Mouse (Mus musculus): ENCODE data around the gene Olfr1098.

GRCm38 (mm10) chr2:86924445-86924844 lies at the start of gene Olfr1098:
- TF ChIP-seq CTCF (IDR thresholded peaks at IDR 0.05; ENCODE audit: low read depth) (no peak), EP300 (IDR thresholded peaks at IDR 0.05; ENCODE audit: low read depth) (no peak)

Data from liver, embryonic 14.5 days (tissue).